Mouse (Mus musculus): ENCODE measurements around the gene Polr1e.
A peak's percentile ranks its signal among the peaks of the same experiment; 100 is the strongest.
"Not testable (repeated sequence)": the region's sequence is repeated elsewhere in the genome, so short reads cannot be mapped to it uniquely, and the experiment has no call there.

Gene Polr1e

GRCm38 (mm10) chr4:45005452-45005851 is 12.9 kb upstream of the Polr1e start:
- no peak for DNase-seq (ENCODE audit: low spot score in 2 of 2)

- DNase-seq (ENCODE audit: low spot score in 2 of 2) = no peak
Observed at GRCm38 (mm10) chr4:45010806-45011415, 7.5 kb upstream of the Polr1e start.

- no peak for DNase-seq (ENCODE audit: low spot score in 2 of 2)
Observed at GRCm38 (mm10) chr4:45011581-45012104, 6.7 kb upstream of the Polr1e start.

- DNase-seq (ENCODE audit: low spot score in 2 of 2) = peak; percentile 99 to 100
Observed at GRCm38 (mm10) chr4:45012105-45012975, 6.0 kb upstream of the Polr1e start, which contains the start of gene Zbtb5. TSS of gene Zbtb5 (minus strand) at chr4:45012412.

GRCm38 (mm10) chr4:45013031-45013431 is 5.4 kb upstream of the Polr1e start:
- no peak for DNase-seq (ENCODE audit: low spot score in 2 of 2)

GRCm38 (mm10) chr4:45013537-45013936 is 4.8 kb upstream of the Polr1e start:
- DNase-seq (ENCODE audit: low spot score in 2 of 2) = no peak

GRCm38 (mm10) chr4:45015615-45016014 is 2.8 kb upstream of the Polr1e start:
- DNase-seq (ENCODE audit: low spot score in 2 of 2) = peak in 1 of 2 experiments; percentile 55

GRCm38 (mm10) chr4:45019009-45019408 is 626 bp downstream of the Polr1e start:
- no peak for DNase-seq (ENCODE audit: low spot score in 2 of 2)

GRCm38 (mm10) chr4:45026459-45026858 is 8.1 kb downstream of the Polr1e start:
- DNase-seq (ENCODE audit: low spot score in 2 of 2) = no peak

GRCm38 (mm10) chr4:45032586-45032985 is 14.2 kb downstream of the Polr1e start:
- no peak for DNase-seq (ENCODE audit: low spot score in 2 of 2)

GRCm38 (mm10) chr4:45034693-45035628 is 16.6 kb downstream of the Polr1e start:
- no peak for DNase-seq (ENCODE audit: low spot score in 2 of 2)

- DNase-seq (ENCODE audit: low spot score in 2 of 2) = no peak
Observed at GRCm38 (mm10) chr4:45036048-45036447, 17.7 kb downstream of the Polr1e start.

- no peak for DNase-seq (ENCODE audit: low spot score in 2 of 2)
Observed at GRCm38 (mm10) chr4:45036571-45036970, 18.2 kb downstream of the Polr1e start.

GRCm38 (mm10) chr4:45037455-45038410 is 19.4 kb downstream of the Polr1e start:
- DNase-seq (ENCODE audit: low spot score in 2 of 2) = no peak

GRCm38 (mm10) chr4:45038879-45039278 is 20.5 kb downstream of the Polr1e start:
- not testable (repeated sequence) for DNase-seq (ENCODE audit: low spot score in 2 of 2)

GRCm38 (mm10) chr4:45039546-45039945 is 21.2 kb downstream of the Polr1e start:
- DNase-seq (ENCODE audit: low spot score in 2 of 2) = not testable (repeated sequence)

- no peak for DNase-seq (ENCODE audit: low spot score in 2 of 2)
Observed at GRCm38 (mm10) chr4:45040795-45041194, 22.4 kb downstream of the Polr1e start.

GRCm38 (mm10) chr4:45046679-45047078 is 28.3 kb downstream of the Polr1e start:
- DNase-seq (ENCODE audit: low spot score in 2 of 2) = no peak

GRCm38 (mm10) chr4:45047286-45047887 is 29.0 kb downstream of the Polr1e start:
- no peak for DNase-seq (ENCODE audit: low spot score in 2 of 2)

GRCm38 (mm10) chr4:45047956-45048355 is 29.6 kb downstream of the Polr1e start:
- no peak for DNase-seq (ENCODE audit: low spot score in 2 of 2)

Data from frontal cortex, postnatal 10 days (tissue).